Mouse (Mus musculus): ENCODE results near the gene Cul1.

GRCm38 (mm10) chr6:47456853-47457252 lies 3.7 kb downstream of the Cul1 start:
- TF ChIP-seq CTCF (IDR thresholded peaks at IDR 0.05; ENCODE audit: control insufficient read depth, insufficient read depth, insufficient read length): no peak
- TF ChIP-seq USF1 (IDR thresholded peaks at IDR 0.05; ENCODE audit: low read depth): no peak

Data from C2C12 (cell line).